Mouse (Mus musculus) left cerebral cortex, adult 9 months (tissue): Measurements from ENCODE around the gene Gm20532.

Experiments used
- DNase-seq, 2 experiments: peaks; one replicate each; pipeline ENCODE4 v3.0.0; 2022; ENCODE audit warnings: low spot score in 2 of 2

Gm20532 gene

DNA sequence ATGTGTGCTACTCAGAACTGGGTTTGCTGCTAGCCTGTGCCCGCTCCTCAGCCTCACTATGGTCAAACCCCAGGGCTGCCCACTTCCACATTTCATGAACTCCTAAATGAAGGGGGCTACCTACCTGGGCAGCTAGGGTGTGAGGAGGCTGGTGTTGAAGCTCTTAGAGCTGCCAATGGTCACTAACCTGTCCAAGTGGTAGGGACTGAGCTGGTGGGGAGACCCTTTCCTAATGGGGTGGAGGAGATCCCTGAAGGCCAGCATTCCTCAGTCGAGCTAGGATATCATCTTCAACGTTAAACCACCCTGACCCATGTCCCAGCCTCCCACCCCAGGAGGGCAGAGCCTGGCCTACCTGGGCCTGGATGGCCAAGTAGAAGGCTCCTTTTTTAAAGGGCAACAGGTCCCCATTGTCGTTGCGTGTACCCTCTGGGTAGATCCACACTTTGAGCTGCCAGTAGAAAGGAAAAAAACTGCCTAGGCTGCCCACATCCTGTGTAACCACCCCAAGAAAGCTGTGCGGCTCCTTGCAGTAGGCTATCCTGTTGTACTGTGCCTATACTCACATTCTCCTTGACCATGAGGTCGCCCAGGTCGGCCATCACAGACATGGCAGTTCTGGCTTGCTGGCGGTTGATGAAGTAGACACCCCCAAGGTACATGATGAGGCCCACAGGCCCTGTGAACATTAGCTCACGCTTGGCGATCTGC, 9.4 kb downstream of the Gm20532 start:
- DNase-seq: no peak

DNA sequence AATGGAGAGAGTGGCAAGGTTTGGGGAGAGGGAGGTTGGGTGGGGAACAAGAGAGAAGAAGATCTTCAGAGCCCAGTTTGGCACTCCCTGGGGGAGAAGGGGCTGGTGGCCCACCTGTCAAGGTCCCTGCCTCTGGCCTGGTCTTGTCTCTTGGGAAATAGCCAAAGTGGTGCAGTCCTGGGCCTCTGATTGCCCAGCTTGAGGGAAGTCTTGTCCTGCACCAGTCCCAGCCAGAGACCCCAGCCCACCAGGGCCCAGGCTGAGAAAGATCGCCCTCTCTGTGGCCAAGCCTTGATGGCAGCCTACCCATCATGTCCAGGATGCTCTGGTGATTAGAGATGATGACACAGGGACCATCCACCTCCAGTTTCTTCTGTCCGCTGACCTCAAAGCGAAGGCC, 10.5 kb downstream of the Gm20532 start:
- no peak for DNase-seq

DNA sequence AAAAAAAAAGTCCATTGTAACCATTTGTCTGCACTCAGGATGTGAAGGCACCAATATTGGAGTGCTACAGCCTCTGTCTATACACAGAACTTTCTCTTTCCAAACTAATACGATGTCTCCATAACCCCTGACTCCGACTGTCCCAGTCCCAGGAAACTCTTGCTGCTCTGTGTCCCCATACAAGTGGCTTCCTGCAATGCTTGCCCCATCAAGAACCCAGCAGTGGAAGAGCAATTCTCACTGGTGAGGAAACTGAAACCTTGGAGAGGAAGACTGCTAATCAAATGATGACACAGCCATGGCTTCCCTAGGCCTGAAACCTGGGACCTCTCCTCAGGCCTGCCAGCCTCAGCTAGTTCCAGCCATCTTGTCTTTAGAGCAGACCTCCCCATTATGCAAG, 11.4 kb downstream of the Gm20532 start:
- DNase-seq: no peak

DNA sequence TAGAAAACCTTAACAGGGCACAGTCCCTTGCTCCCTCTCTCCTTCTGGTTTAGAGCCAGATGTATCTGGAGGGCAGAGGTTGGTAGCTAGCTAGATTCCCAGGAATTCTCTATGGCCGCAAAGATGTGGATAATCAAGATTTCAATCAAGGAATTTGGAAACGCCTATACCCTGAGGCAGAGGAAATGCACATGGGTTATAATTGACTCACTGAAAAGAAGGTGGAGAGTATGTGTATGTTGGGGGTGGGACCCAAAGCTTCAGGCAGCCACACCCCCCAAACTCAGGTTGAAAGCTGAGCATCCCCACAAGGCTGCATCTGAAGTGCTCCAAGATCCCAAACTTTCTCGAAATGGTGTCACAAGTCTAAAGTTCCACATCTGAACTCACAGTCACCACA, 12.0 kb downstream of the Gm20532 start:
- no peak for DNase-seq

DNA sequence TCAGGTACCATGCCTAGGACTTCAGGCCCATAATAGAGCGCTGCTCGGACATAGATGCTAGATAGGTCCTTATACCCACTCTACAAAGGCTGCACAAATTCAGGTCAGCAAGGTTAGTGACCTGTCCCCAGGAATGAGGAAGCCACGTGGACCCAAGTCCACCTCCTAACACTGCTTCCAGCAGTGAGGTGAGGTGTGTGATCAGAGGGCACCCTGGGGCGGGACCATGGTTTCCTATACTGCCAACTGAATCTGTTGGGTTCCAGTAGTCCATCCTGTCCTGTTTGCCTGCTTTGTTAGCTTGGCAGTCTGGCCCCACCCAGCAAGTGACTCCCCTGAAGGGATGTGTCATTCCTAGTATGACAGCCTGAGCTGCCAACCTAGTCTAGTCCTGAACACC, 13.5 kb downstream of the Gm20532 start:
- DNase-seq: no peak

- no peak for DNase-seq
Observed at GRCm38 (mm10) chr2:26600664-26601063, 14.2 kb downstream of the Gm20532 start.

- no peak for DNase-seq
Observed at GRCm38 (mm10) chr2:26601595-26601994, 15.2 kb downstream of the Gm20532 start.

- no peak for DNase-seq
Observed at GRCm38 (mm10) chr2:26602631-26603030, 16.2 kb downstream of the Gm20532 start.

- no peak for DNase-seq
Observed at GRCm38 (mm10) chr2:26603159-26603558, 16.7 kb downstream of the Gm20532 start.

DNA sequence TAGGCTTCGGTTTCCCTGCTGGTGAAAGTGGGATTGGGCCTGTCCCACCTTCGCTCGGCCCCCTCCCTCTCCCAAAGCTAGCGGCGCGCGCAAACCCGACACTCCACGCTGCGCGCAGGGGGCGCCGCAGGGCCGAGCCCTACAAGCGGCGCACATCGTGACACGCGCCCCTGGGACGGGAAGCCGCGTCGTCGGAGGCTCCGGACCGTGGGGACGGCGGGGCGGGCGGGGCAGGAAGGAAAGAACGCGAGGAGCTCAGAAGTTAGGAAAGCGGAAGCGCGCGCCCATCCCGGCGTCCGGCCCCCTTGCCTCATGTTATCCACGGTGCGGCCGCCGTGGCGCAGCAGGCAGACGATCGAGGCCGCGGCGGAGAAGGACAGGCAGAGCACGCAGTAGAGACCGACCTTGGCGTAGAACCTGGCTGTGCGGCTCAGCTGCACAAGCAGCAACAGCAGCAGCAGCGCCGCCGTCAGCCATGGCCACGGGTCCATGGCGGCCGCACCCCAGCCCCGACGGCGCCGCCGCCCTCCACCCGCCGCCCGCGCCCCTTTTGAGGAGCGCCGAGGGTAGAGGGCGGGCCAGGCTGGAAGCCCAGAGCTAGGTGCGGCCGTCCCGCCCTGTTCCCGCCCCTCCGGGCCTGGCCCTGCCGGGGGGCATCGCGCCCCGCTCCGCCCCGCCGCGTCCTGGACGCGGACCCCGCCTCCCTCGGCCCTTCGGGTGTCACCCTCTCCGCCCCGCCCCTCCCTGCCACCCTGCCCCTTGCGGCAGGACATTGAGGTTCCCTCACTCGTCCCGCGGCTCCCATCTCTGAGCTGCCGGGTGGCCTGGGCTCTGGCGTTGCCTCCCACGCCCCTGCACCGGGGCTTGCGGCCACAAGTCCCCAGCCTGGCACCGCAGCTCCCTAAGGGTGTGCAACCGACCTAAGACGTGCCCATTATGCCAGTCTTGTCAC, 17.6 kb downstream of the Gm20532 start, which contains the start of gene Agpat2:
Gene Agpat2, minus strand, starts transcription at position 698 of the 952 bp plus-strand sequence.
- peak in 1 of 2 experiments; percentile 23 for DNase-seq

DNA sequence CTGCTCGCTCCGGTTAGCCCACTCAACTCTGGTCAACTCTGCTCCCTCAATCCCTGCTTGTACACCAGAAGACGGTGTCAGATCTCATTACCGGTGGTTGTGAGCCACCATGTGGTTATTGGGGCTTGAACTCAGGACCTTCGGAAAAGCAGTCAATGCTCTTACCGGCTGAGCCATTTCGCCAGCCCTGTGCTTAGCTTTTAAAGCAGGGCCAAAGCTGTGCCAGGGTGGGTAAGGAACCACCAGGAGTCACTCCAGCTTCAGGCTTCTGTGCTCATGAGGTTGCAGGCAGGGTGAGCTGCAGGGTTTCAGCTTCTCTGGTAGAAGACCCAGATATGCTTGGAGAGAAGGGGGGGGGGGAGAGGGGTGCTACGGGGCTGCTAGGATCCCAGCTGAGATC, 18.9 kb downstream of the Gm20532 start:
- DNase-seq: no peak

- DNase-seq: no peak
Observed at GRCm38 (mm10) chr2:26606579-26606978, 20.1 kb downstream of the Gm20532 start.

DNA sequence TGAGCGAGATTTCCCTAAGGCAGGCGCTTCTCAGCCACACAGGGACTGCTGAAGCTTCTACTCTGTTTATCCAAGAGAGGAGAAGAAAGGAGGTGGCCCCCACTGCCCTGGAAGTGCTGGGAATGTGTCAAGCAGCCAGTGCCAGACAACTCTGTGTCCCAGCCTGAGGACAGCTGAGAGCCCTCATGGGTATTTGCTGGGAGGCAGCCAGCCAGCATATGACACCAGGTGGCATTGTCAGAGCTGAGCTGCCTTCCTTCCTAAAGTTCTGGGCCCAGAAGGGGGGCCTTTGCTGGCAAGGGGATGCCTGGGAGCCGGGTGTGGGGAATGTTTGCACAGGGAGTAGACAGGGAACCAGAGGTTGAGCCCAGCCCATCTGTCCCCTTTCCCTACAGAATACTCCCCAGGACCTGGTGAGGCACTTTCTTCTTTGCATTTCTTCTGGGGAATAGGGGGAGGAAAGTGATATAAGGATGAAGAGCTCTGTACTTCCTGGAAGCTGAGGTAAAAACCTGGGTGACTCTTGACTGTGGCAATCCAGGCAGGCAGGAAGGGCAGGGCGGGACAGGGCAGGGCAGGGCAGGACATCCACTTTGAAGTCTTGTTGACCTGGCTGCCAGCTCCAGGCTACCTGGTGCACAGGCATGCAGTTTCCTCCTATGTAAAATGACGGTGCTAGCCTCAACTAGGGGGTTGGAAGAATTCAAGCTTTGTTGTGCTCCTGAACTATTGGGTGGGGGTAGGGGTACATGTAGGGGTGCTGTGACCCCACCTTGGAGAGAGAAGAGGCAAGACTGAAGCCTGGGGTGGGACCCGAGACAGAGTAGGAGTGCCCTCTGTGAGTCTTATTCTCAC, 20.8 kb downstream of the Gm20532 start:
- no peak for DNase-seq

- DNase-seq: no peak
Observed at GRCm38 (mm10) chr2:26608781-26609180, 22.3 kb downstream of the Gm20532 start.

DNA sequence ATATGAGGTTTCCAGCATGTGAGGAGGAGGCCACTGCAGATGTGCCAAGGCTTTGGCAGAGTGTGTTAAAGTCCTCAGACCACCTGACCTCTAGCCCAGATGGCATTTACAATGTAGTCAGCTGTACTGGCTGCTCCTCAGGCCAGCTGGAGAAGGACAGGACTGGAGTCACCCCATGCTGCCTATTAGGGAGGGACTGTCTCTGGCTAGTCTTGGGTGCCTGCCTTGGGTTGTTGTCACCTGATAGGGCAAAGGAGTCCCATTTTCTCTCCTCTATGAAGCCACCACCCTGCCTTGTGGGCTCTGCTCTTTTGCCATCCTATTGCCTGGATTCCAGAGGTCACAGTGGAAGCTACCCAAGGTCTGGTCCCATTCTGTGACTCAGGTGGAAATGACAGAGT, 22.8 kb downstream of the Gm20532 start:
- DNase-seq: no peak

- DNase-seq: no peak
Observed at GRCm38 (mm10) chr2:26610526-26610925, 24.1 kb downstream of the Gm20532 start.

DNA sequence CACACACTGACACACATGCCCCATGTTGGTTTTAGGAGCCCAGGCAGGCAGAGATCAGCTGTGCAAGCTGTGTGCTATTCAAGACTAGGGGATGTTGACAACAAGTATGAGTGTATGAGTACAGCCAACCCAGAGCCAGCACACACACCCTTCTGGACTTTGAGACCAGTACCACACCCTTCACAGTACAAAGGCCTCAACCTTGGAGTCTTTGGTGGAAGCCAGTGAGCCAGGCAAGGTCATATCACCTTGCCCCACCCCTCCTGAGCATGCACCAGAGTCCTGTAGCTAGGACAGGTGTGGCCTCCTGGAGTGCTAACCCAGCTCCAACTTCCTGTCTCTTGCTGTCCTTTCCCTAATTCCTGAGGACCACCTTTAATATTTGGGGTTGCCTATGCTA, 24.6 kb downstream of the Gm20532 start:
- DNase-seq: no peak

DNA sequence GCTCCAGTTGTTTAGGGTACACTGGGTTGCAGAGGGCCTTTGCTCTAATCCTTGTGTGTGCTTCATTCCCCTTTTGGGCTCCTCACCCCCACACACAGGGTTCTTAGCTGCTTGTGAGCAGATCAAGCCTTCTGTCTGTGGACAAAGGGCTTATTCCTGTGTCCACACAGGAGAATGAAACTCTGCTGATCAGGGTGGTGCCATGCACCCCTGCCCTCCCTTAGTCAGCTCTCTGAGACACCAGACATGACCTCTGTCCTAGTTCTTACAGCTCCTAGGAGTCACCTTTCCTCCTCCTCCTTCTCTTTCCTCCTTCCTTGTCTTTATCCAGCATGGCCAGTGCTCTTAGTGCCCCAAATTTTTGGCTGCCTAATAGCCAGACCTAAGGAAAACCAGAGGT, 25.5 kb downstream of the Gm20532 start:
- DNase-seq: no peak

- no peak for DNase-seq
Observed at GRCm38 (mm10) chr2:26614903-26615302, 28.5 kb downstream of the Gm20532 start.

DNA sequence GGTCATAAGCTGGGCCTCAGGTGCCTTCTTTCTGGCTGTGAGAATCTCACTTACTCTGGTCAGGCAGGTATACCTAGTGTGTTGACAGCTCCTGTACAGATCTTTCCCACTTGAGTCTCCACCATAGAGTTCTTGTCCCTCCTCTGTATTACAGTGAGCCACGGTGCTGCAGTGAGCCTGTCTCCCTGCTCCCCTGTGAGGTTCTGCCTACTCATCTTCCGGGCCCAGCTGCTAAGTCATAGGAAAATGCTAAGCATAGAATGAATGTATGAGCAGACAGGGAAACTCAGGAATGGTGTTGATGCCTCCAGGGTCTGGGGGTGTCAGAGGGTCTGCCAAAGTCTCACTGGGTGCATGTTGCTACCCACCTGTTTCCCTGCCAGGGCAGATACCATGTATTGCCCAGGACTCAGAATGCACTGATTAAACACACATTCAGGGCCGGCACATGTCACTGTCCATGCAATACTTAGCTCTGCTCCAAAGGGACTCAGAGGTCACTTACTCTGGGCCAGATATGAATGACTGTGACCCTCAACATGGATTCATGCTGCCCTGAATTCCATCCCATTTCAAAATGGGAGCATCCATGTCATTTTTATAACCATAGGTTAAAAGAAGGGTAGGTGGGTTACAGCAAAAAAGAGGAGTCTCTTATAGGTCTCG, 29.2 kb downstream of the Gm20532 start:
- DNase-seq: no peak

DNA sequence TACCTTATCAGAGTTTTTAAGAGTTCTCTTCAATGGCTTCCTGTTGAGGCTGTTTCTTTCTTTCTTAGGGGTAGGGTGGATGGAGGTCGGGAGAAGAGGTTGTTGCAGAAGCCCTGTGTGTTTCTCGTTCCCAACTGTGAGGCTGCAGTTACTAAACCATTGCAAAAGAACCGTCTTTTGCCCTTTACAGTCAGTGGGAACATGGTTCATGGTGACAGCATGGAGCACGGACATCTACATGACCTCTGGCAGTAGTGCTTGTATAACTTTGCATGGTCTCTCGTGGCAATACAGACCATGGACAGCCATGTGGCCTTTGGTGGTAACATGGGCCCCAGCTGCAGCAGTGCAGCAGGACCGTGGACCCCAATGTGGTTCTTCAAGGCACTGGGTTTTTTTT, 30.9 kb downstream of the Gm20532 start:
- DNase-seq: no peak
